18 mouse cellular contexts compared by ENCODE assay signal in the genomic region with DNA sequence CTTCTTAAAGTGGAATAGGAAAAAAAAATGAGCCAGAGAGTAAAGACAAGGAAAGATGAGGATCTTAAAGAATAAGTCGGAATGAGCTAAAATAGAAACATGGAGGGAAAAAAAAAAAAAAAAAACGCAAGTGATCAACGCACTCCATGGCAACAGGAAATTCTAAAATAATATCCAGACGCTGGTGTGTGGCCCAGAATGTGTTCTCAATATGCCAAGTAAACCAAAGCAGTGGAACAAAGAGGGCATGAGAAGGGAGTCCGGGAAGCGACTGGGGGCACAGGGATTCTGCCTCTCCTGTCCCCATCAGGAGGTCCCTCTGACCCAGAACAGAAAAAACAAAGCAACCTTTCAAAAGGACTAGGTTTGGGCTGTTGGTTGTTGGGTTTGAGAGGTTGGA.
DNase-seq lines count a peak whose midpoint lies in the region; ATAC-seq lines count a peak whose summit lies in the region.
"Had no signal": no experiment of that assay in that cellular context is flagged by ENCODE, and none has a peak within 500 bp of the region (broad histone marks: within the 10 kb centered on the region; RNA-seq: fewer than 3 reads in every experiment).

No protein-coding gene starts in this region.

- H3K4me2 ChIP-seq in embryonic facial prominence, embryonic 11.5 days (ENCODE audit: low read depth, low read length), result no peak overlapping the region
- H3K4me2 ChIP-seq: heart, embryonic 13.5 days; liver, embryonic 12.5 days; neural tube, embryonic 13.5 days had no signal

- no peak overlapping the region for H3K27ac ChIP-seq in embryonic facial prominence, embryonic 11.5 days (replicated peaks; ENCODE audit: low read depth, low read length)
- H3K27ac ChIP-seq: heart, embryonic 13.5 days; limb, embryonic 10.5 days; liver, embryonic 12.5 days; neural tube, embryonic 13.5 days had no signal

- 54% methylated on average over 6 of the region's 6 CpGs for WGBS in embryonic facial prominence, embryonic 11.5 days

- H3K4me1 ChIP-seq in embryonic facial prominence, embryonic 11.5 days (ENCODE audit: control insufficient read depth, insufficient read depth, low read length), result no peaks in the 10 kb centered on the region
- H3K4me1 ChIP-seq: heart, embryonic 13.5 days; limb, embryonic 10.5 days; liver, embryonic 12.5 days; megakaryocyte, embryonic 14.5 days; neural tube, embryonic 13.5 days had no signal

- no peaks in the 10 kb centered on the region for H3K27me3 ChIP-seq in embryonic facial prominence, embryonic 11.5 days (ENCODE audit: control insufficient read depth, insufficient read depth, low read length)
- H3K27me3 ChIP-seq: heart, embryonic 13.5 days; liver, embryonic 12.5 days; megakaryocyte, embryonic 14.5 days; neural tube, embryonic 13.5 days had no signal

- no peak overlapping the region for H3K4me3 ChIP-seq in embryonic facial prominence, embryonic 11.5 days (ENCODE audit: low read depth, low read length)
- H3K4me3 ChIP-seq: heart, embryonic 13.5 days; limb, embryonic 10.5 days; liver, embryonic 12.5 days; megakaryocyte, embryonic 14.5 days; neural tube, embryonic 13.5 days had no signal

- DNase-seq in frontal cortex, postnatal 25 days (ENCODE audit: low spot score in 2 of 2), result no peak
- DNase-seq in right cerebral cortex, adult 2 months (ENCODE audit: low spot score in 2 of 2), result peak; percentile 22 to 23
- DNase-seq in right cerebral cortex, postnatal 14 days, result no peak
- DNase-seq in embryonic facial prominence, embryonic 11.5 days (ENCODE audit: low spot score), result peak; percentile 40
- peak; percentile 71 for DNase-seq in telencephalon, adult 2 months (ENCODE audit: low read depth, low spot score)
- DNase-seq in thymus, postnatal 0 days (ENCODE audit: low spot score), result no peak
- DNase-seq: adrenal gland, adult 2 months; kidney, adult 9 months; kidney, postnatal 4 days; lung, postnatal 10 days had no signal

- H3K9me3 ChIP-seq in embryonic facial prominence, embryonic 11.5 days (replicated peaks; ENCODE audit: control insufficient read depth, low read length), result no peaks in the 10 kb centered on the region
- H3K9me3 ChIP-seq: G1E; heart, embryonic 13.5 days; limb, embryonic 10.5 days; liver, embryonic 12.5 days; megakaryocyte, embryonic 14.5 days; neural tube, embryonic 13.5 days had no signal

- H3K36me3 ChIP-seq in embryonic facial prominence, embryonic 11.5 days (replicated peaks; ENCODE audit: control insufficient read depth, insufficient read depth, low read depth, low read length), result no peaks in the 10 kb centered on the region
- H3K36me3 ChIP-seq: G1E; heart, embryonic 13.5 days; limb, embryonic 10.5 days; liver, embryonic 12.5 days; neural tube, embryonic 13.5 days had no signal

- no peak overlapping the region for H3K9ac ChIP-seq in embryonic facial prominence, embryonic 11.5 days (replicated peaks; ENCODE audit: low read length)
- H3K9ac ChIP-seq: heart, embryonic 13.5 days; liver, embryonic 12.5 days; neural tube, embryonic 13.5 days had no signal

- ATAC-seq in frontal cortex, adult (ENCODE audit: low TSS enrichment), result peak; percentile 82
- no peak for ATAC-seq in embryonic facial prominence, embryonic 11.5 days (replicated peaks; ENCODE audit: insufficient number of reproducible peaks, low FRiP score, low TSS enrichment, low read depth)
- ATAC-seq: inflammation-experienced regulatory T-cells, adult 6 months; liver, embryonic 12.5 days had no signal

Comparison
In these comparisons a context has a peak if more than half of its experiments do, and no peak if none do; other contexts are left out.
1. DNase-seq: peak in right cerebral cortex, adult 2 months (2 of 2), embryonic facial prominence, embryonic 11.5 days (single experiment) and telencephalon, adult 2 months (single experiment); none in frontal cortex, postnatal 25 days (0 of 2), right cerebral cortex, postnatal 14 days (single experiment) and thymus, postnatal 0 days (single experiment).